Mouse (Mus musculus): ENCODE measurements around the gene Fer1l5.

DNA sequence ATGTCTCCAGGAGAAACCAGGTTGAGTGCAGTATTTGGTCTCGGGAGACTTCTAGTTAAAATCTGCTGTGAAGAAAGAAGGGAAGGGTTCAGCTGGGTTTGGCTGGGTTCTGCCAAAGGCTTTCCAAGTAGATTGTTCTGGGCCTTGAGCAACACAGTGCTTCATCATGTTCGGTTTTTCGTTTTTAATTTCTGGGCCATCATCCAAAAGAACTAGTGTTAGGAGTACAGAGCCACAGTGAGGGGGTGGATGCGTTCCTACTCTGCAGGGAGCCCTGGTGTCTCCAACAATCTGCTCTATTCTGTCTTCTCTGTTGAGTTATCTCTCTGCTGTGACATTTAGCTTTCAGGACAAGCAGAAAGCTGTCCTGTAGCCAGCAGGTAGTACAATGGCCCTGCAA lies 69.0 kb downstream of the Fer1l5 start:
- TF ChIP-seq POLR2A (IDR thresholded peaks at IDR 0.05; ENCODE audit: borderline replicate concordance, control insufficient read depth, low read depth, low read length) (no peak), CTCF (IDR thresholded peaks at IDR 0.05; ENCODE audit: control insufficient read depth, insufficient read depth, low read length) (no peak)
